Mouse (Mus musculus): Measurements from ENCODE around the gene Ercc8. TPM values are rescaled to one million over a fixed set of nuclear protein-coding genes. Genes with fewer than 3 reads are reported as not detected.
A peak's percentile ranks its signal among the peaks of the same experiment; 100 is the strongest.

The Ercc8 gene
- polyA plus RNA-seq, 1 experiment = 9.0 TPM

GRCm38 (mm10) chr13:108152650-108153372, 5.7 kb upstream of the Ercc8 start:
- 15% methylated on average over 8 of the region's 8 CpGs for WGBS
- peak; percentile 60 for DNase-seq (ENCODE audit: low read depth, low spot score)

- WGBS = 85% methylated on average over 2 of the region's 2 CpGs
- no peak for DNase-seq (ENCODE audit: low read depth, low spot score)
Observed at GRCm38 (mm10) chr13:108157156-108157555, 1.4 kb upstream of the Ercc8 start.

- WGBS = 4% methylated on average over 41 of the region's 42 CpGs
- DNase-seq (ENCODE audit: low read depth, low spot score) = no peak
Observed at GRCm38 (mm10) chr13:108157732-108158464, 633 bp upstream of the Ercc8 start.

- DNase-seq (ENCODE audit: low read depth, low spot score) = no peak
- 2% methylated on average over 8 of the region's 8 CpGs for WGBS
Observed at GRCm38 (mm10) chr13:108159241-108159575, 677 bp downstream of the Ercc8 start.

- WGBS = 41% methylated on average over 7 of the region's 7 CpGs
- no peak for DNase-seq (ENCODE audit: low read depth, low spot score)
Observed at GRCm38 (mm10) chr13:108159963-108160362, 1.4 kb downstream of the Ercc8 start.

GRCm38 (mm10) chr13:108163912-108164311, 5.4 kb downstream of the Ercc8 start:
- DNase-seq (ENCODE audit: low read depth, low spot score) = no peak
- WGBS = 95% methylated on average over 9 of the region's 9 CpGs

GRCm38 (mm10) chr13:108164621-108165020, 6.1 kb downstream of the Ercc8 start:
- DNase-seq (ENCODE audit: low read depth, low spot score) = no peak
- 79% methylated on average over 3 of the region's 3 CpGs for WGBS

- no peak for DNase-seq (ENCODE audit: low read depth, low spot score)
- 97% methylated on average over 1 of the region's 1 CpGs for WGBS
Observed at GRCm38 (mm10) chr13:108170002-108170401, 11.5 kb downstream of the Ercc8 start.

- 82% methylated on average over 8 of the region's 8 CpGs for WGBS
- no peak for DNase-seq (ENCODE audit: low read depth, low spot score)
Observed at GRCm38 (mm10) chr13:108170511-108170910, 12.0 kb downstream of the Ercc8 start.

- 82% methylated on average over 8 of the region's 8 CpGs for WGBS
- DNase-seq (ENCODE audit: low read depth, low spot score) = no peak
Observed at GRCm38 (mm10) chr13:108179618-108180017, 21.1 kb downstream of the Ercc8 start.

- DNase-seq (ENCODE audit: low read depth, low spot score) = no peak
- WGBS = 83% methylated on average over 5 of the region's 5 CpGs
Observed at GRCm38 (mm10) chr13:108180821-108181220, 22.3 kb downstream of the Ercc8 start.

GRCm38 (mm10) chr13:108184743-108185255, 26.3 kb downstream of the Ercc8 start:
- no peak for DNase-seq (ENCODE audit: low read depth, low spot score)

GRCm38 (mm10) chr13:108185530-108185929, 27.0 kb downstream of the Ercc8 start:
- WGBS = 97% methylated on average over 3 of the region's 3 CpGs
- DNase-seq (ENCODE audit: low read depth, low spot score) = no peak

GRCm38 (mm10) chr13:108187994-108188393, 29.5 kb downstream of the Ercc8 start:
- 80% methylated on average over 4 of the region's 4 CpGs for WGBS
- no peak for DNase-seq (ENCODE audit: low read depth, low spot score)

GRCm38 (mm10) chr13:108191074-108191720, 32.7 kb downstream of the Ercc8 start:
- DNase-seq (ENCODE audit: low read depth, low spot score) = peak; percentile 31
- 40% methylated on average over 11 of the region's 11 CpGs for WGBS

- 88% methylated on average over 6 of the region's 6 CpGs for WGBS
- DNase-seq (ENCODE audit: low read depth, low spot score) = no peak
Observed at GRCm38 (mm10) chr13:108195474-108195873, 36.9 kb downstream of the Ercc8 start.

GRCm38 (mm10) chr13:108204857-108205256, 46.3 kb downstream of the Ercc8 start:
- no peak for DNase-seq (ENCODE audit: low read depth, low spot score)
- 68% methylated on average over 3 of the region's 3 CpGs for WGBS

GRCm38 (mm10) chr13:108207447-108207846, 48.9 kb downstream of the Ercc8 start:
- WGBS = 82% methylated on average over 2 of the region's 2 CpGs
- DNase-seq (ENCODE audit: low read depth, low spot score) = no peak

GRCm38 (mm10) chr13:108208090-108208489, 49.6 kb downstream of the Ercc8 start:
- 73% methylated on average over 5 of the region's 5 CpGs for WGBS
- DNase-seq (ENCODE audit: low read depth, low spot score) = no peak

GRCm38 (mm10) chr13:108210960-108211359, 52.4 kb downstream of the Ercc8 start:
- no peak for DNase-seq (ENCODE audit: low read depth, low spot score)
- 92% methylated on average over 8 of the region's 8 CpGs for WGBS

Measured in large intestine, adult 2 months (tissue).